Mouse (Mus musculus) brain, adult 2 months (tissue): ENCODE results near the gene Eepd1.
"Not testable (repeated sequence)": the region's sequence is repeated elsewhere in the genome, so short reads cannot be mapped to it uniquely, and the experiment has no call there.

Source experiments
- DNase-seq: peaks from one replicate; pipeline ENCODE4 v3.0.0; 2011; ENCODE audit warnings: low read depth, low spot score

Gene Eepd1

DNA sequence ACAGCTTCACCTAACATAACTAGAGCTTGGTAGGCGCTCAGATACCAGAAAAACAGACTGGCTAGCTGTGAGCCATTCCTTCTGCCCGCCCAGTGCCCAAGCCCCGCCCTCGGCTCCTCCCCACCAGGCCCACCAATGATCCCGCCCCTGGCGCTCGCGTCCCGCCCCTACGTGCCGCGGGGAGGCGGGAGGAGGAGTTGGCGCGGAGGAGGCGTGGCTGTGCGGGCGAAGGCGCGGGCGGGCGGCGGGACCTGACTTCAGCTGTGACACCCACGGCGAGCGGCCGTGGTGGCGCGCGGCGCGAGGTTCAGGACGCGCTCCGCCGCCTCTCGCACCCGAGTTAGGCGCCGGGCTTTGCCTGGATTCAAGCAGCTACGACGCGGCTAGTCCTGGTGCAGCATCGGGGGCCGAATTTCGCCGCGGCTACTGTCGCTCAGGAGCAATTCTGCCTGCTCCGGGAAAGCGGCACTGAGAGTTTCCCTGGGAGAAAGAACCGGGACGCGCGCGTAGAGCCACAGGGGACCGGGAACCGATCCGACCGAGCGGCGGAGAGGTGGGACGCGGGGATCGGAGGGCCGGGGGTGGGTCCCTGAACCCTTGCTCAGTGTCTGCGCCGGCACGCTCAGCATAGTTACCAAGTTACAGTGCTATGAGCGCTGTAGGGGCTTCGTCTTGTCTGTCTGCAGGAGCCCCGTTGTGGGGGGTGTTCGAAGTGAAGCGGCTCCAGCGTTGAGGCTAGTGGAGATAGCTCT lies at the start of gene Eepd1:
TSS of gene Eepd1 (plus strand) at position 204 of the 752 bp plus-strand sequence.
- peak; percentile 97 for DNase-seq

DNA sequence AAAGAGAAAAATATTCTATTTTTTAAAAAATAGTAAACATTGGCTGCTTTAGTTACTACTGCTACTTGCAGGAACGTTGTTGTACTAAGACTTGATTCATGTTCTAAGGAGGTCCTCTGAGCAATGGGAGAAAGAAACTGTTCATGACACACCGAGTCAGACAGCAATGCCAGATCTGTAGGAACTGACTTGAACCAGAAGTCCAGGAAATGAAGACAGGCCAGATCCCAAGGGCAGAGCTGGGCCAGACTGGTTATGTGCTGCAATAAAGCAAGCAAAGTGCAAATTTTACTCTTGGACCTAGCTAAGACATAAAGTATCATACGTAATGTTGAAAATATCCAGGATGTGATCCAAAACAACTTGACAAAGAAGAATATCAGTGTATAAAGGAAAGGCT lies 42.5 kb upstream of the Eepd1 start:
- no peak for DNase-seq

DNA sequence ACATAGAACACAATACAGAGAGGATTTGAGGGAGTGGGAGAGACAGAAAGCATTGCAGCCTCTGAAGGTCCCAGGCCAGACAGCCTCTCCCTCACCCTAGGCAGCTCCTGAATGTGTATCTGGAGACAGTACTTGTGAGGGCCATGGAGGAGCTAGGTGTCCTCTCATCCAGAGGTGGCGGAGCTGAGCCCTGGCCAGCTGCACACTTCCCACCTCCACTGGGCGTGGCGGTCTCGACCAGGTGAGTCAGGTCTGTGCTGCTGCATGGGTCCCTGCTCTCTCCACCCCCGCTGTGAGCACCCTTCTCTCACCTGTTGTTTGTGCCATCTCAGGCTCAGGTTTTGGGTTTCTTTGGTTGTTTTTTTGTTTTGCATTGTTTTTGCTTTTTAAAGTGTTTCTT lies 41.3 kb upstream of the Eepd1 start:
- DNase-seq, result not testable (repeated sequence)

- DNase-seq, result peak; percentile 62
Measured at GRCm38 (mm10) chr9:25442041-25442440, 39.3 kb upstream of the Eepd1 start.

GRCm38 (mm10) chr9:25443029-25443428 lies 38.3 kb upstream of the Eepd1 start:
- peak; percentile 49 for DNase-seq

GRCm38 (mm10) chr9:25443546-25443945 lies 37.8 kb upstream of the Eepd1 start:
- DNase-seq, result peak; percentile 24

- no peak for DNase-seq
Measured at GRCm38 (mm10) chr9:25450394-25450793, 31.0 kb upstream of the Eepd1 start.

DNA sequence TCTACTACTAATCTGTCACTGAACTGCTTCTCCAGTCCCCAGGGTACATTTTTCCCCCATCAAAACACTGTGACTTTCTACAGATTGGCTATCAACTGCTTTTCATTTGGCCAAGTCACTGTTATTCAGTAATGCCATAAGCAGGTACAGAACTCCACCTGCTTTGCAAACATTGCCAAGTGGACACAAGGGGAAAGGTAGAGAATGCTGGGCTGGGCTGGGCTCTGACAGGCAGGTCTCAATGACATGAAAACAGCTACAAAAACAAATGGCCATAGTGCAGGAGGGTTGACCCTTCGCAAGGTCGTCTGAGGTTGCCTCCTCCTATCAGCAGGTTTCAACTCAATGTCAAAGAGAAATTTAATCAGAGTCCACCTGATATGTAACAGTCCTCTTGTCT lies 26.3 kb upstream of the Eepd1 start:
- no peak for DNase-seq

- DNase-seq, result no peak
Measured at GRCm38 (mm10) chr9:25460835-25461555, 20.4 kb upstream of the Eepd1 start.

GRCm38 (mm10) chr9:25464305-25464704 lies 17.0 kb upstream of the Eepd1 start:
- no peak for DNase-seq

DNA sequence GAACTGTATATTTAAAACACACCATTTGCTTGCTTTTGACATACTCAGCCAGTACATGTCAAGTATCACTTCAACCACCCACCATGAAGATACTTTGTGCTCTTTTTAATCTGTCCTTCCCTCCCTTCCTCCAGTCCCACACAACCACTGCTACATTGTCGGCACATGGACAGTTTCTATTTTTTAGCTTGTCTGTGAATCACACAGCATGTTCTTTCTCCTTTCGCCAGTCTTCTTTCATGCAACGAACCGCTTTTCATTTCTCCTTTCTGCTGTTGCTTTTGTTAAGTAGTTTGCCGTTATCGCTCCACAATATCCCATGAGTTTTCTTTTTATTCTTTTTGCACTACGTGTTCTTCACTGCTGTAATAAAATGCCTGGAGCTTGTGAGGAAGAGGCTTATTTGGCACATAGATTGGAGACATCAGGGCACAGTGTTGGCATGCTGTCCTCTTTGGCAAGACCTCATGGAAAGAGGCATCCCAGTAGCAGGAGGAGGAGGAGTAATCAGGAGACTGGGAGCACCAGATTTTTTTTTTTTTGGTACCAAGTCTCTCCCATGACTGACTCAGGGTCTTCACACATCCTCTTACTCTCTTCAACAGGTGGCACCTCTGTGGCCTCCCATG lies 1.8 kb upstream of the Eepd1 start:
- peak; percentile 68 for DNase-seq

- no peak for DNase-seq
Measured at GRCm38 (mm10) chr9:25480676-25481075, 671 bp upstream of the Eepd1 start.

DNA sequence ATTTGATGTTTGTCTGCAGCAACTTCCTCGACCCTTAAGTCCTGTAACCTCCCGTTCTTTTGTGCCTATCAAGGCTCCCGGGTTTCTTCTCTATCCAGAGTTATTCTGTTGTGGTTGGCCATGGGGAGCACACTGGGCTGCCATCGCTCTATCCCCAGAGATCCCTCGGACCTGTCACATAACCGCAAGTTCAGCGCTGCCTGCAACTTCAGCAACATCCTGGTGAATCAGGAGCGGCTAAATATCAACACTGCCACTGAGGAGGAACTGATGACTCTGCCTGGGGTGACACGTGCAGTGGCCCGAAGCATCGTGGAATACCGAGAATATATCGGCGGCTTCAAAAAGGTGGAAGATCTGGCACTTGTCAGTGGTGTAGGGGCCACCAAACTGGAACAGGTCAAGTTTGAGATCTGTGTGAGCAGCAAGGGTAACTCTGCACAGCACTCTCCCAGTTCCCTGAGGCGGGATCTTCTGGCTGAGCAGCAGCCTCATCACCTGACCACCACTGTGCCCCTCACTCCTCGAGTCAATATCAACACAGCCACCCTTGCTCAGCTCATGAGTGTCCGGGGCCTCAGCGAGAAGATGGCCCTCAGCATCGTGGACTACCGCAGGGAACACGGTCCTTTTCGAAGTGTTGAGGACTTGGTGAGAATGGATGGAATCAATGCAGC lies 1.1 kb downstream of the Eepd1 start:
- DNase-seq, result peak; percentile 33

GRCm38 (mm10) chr9:25482999-25483347 lies 1.6 kb downstream of the Eepd1 start:
- DNase-seq, result no peak

GRCm38 (mm10) chr9:25483931-25484618 lies 2.7 kb downstream of the Eepd1 start:
- DNase-seq, result peak; percentile 26

DNA sequence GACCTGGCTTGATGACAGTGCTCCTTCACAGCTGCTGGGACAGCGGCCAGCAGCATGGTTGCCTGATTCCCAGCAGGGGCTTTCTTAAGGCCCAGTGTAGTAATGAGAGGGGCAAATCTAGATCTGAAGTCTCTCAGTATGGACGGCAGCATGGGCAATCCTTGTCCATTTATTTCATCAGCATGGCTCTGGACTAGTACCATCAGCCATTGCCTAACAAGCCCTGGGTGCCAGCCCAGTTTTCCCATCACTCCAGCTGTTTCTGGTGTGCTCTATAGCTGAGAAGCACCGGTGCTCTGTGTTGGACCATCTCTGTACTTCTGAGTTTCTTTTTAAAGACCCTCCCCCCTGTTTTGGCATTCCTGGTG lies 3.3 kb downstream of the Eepd1 start:
- DNase-seq, result peak; percentile 13

- DNase-seq, result no peak
Measured at GRCm38 (mm10) chr9:25485006-25485405, 3.7 kb downstream of the Eepd1 start.

GRCm38 (mm10) chr9:25485406-25485805 lies 4.1 kb downstream of the Eepd1 start:
- peak; percentile 17 for DNase-seq

DNA sequence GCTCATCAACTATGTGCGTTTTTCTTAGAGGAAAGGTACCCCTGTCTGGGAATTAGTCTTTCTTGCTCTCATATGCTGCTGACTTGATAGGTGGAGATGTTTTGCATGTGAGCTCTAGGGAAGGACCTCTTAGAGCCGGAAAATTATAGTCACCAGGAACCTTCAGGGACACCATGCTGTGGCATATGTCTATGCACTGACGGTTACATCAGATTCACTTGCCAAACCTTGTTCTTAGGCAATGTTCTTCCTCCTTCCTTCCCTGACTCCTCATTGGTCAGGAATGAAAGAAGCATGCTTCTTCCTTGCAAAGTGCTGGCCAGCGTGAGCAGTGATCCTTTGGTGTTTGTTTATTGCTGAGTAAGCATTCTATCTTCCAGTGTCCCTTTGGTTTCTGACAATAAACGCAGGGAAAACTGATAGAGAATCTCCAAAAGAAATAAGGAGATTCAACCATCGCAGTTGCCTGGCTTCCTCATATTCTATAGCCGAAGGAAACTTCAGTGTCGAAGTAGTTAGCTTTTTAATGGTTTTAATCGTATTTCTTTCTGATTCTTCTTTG lies 5.0 kb downstream of the Eepd1 start:
- peak; percentile 25 for DNase-seq

- no peak for DNase-seq
Measured at GRCm38 (mm10) chr9:25487446-25488110, 6.2 kb downstream of the Eepd1 start.

GRCm38 (mm10) chr9:25488581-25488980 lies 7.2 kb downstream of the Eepd1 start:
- no peak for DNase-seq
